Mouse (Mus musculus): Measurements from ENCODE around the gene Hras. TPM values are rescaled to one million over a fixed set of nuclear protein-coding genes. Genes with fewer than 3 reads are reported as not detected.

The Hras gene
- polyA plus RNA-seq, 1 experiment from 2014 or later, result 126 TPM

GRCm38 (mm10) chr7:141215101-141215879, 21.5 kb upstream of the Hras start, which contains the start of gene Rassf7:
Rassf7 (plus strand) TSS chr7:141215860.
- H3K9ac ChIP-seq (replicated peaks; ENCODE audit: low read depth), result peak within 1 kb of the TSS; percentile 72
- peak within 1 kb of the TSS; percentile 58 for H3K4me3 ChIP-seq (ENCODE audit: low read depth, low read length)
- H3K4me1 ChIP-seq (ENCODE audit: insufficient read depth, low read depth, low read length), result peaks cover 8% of the 10 kb centered on the region; the same call in 1 of the 2 replicates
- no peaks in the 10 kb centered on the region for H3K36me3 ChIP-seq (ENCODE audit: insufficient read depth, low read length)
- DNase-seq (ENCODE audit: low spot score), result peak; percentile 97
- H3K27ac ChIP-seq (ENCODE audit: low read length), result peak within 1 kb of the TSS; percentile 95
- TF ChIP-seq EP300 (IDR thresholded peaks at IDR 0.05) (no peak), CTCF (IDR thresholded peaks at IDR 0.05) (no peak)
- H3K4me2 ChIP-seq (replicated peaks; ENCODE audit: low read depth, low read length), result peak within 1 kb of the TSS; percentile 97
- WGBS, result under 1% methylated on average over 40 of the region's 41 CpGs
- H3K27me3 ChIP-seq (replicated peaks; ENCODE audit: insufficient read depth, low read length), result no peaks in the 10 kb centered on the region
- H3K9me3 ChIP-seq (ENCODE audit: low read length), result no peaks in the 10 kb centered on the region
- ATAC-seq, result peak; percentile 90

- WGBS, result 45% methylated on average over 3 of the region's 3 CpGs
- no peak overlapping the region for H3K4me2 ChIP-seq (replicated peaks; ENCODE audit: low read depth, low read length)
- H3K27ac ChIP-seq (ENCODE audit: low read length), result no peak overlapping the region
Measured at GRCm38 (mm10) chr7:141214310-141214709, 20.5 kb upstream of the Hras start.

GRCm38 (mm10) chr7:141213605-141214235, 19.9 kb upstream of the Hras start, which contains the start of gene Lmntd2:
Lmntd2 (minus strand) TSS chr7:141214080.
- Histone ChIP-seq H3K9ac (replicated peaks; ENCODE audit: low read depth) (0 out of 2 replicates have a peak within 1 kb of the TSS, but pooled peaks have one; percentile 32), H3K9me3 (ENCODE audit: low read length) (no peaks in the 10 kb centered on the region), H3K36me3 (ENCODE audit: insufficient read depth, low read length) (no peaks in the 10 kb centered on the region), H3K4me2 (replicated peaks; ENCODE audit: low read depth, low read length) (peak within 1 kb of the TSS; percentile 97), H3K4me3 (ENCODE audit: low read depth, low read length) (peak within 1 kb of the TSS; percentile 58; the same call in 1 of the 2 replicates), H3K4me1 (ENCODE audit: insufficient read depth, low read depth, low read length) (peaks cover 8% of the 10 kb centered on the region; the same call in 1 of the 2 replicates), H3K27me3 (replicated peaks; ENCODE audit: insufficient read depth, low read length) (0 out of 2 replicates have a peak, but pooled peaks cover 3% of the 10 kb centered on the region), H3K27ac (ENCODE audit: low read length) (peak within 1 kb of the TSS; percentile 76)
- TF ChIP-seq EP300 (IDR thresholded peaks at IDR 0.05) (no peak), CTCF (IDR thresholded peaks at IDR 0.05) (no peak)
- no peak for DNase-seq (ENCODE audit: low spot score)
- WGBS, result 86% methylated on average over 11 of the region's 11 CpGs
- no peak for ATAC-seq

More at GRCm38 (mm10) chr7:141214310-141214709, 20.5 kb upstream of the Hras start:
- DNase-seq (ENCODE audit: low spot score) (no peak), ATAC-seq (no peak)
- Histone ChIP-seq H3K36me3 (ENCODE audit: insufficient read depth, low read length) (no peaks in the 10 kb centered on the region), H3K9me3 (ENCODE audit: low read length) (no peaks in the 10 kb centered on the region), H3K4me3 (ENCODE audit: low read depth, low read length) (no peak overlapping the region), H3K9ac (replicated peaks; ENCODE audit: low read depth) (no peak overlapping the region), H3K4me1 (ENCODE audit: insufficient read depth, low read depth, low read length) (peaks cover 8% of the 10 kb centered on the region; the same call in 1 of the 2 replicates), H3K27me3 (replicated peaks; ENCODE audit: insufficient read depth, low read length) (0 out of 2 replicates have a peak, but pooled peaks cover 3% of the 10 kb centered on the region)
- TF ChIP-seq CTCF (IDR thresholded peaks at IDR 0.05) (no peak), EP300 (IDR thresholded peaks at IDR 0.05) (no peak)

- Histone ChIP-seq H3K4me3 (ENCODE audit: low read depth, low read length) (no peak overlapping the region), H3K4me1 (ENCODE audit: insufficient read depth, low read depth, low read length) (peaks cover 8% of the 10 kb centered on the region; the same call in 1 of the 2 replicates), H3K36me3 (ENCODE audit: insufficient read depth, low read length) (no peaks in the 10 kb centered on the region), H3K9ac (replicated peaks; ENCODE audit: low read depth) (no peak overlapping the region), H3K9me3 (ENCODE audit: low read length) (no peaks in the 10 kb centered on the region), H3K27me3 (replicated peaks; ENCODE audit: insufficient read depth, low read length) (0 out of 2 replicates have a peak, but pooled peaks cover 3% of the 10 kb centered on the region), H3K27ac (ENCODE audit: low read length) (no peak overlapping the region), H3K4me2 (replicated peaks; ENCODE audit: low read depth, low read length) (no peak overlapping the region)
- DNase-seq (ENCODE audit: low spot score), result no peak
- no peak for ATAC-seq
- no peak for TF ChIP-seq EP300 (IDR thresholded peaks at IDR 0.05)
- TF ChIP-seq CTCF (IDR thresholded peaks at IDR 0.05), result no peak
- 76% methylated on average over 3 of the region's 3 CpGs for WGBS
Measured at GRCm38 (mm10) chr7:141213133-141213532, 19.3 kb upstream of the Hras start.

GRCm38 (mm10) chr7:141210606-141211131, 16.9 kb upstream of the Hras start:
- TF ChIP-seq CTCF (IDR thresholded peaks at IDR 0.05) (no peak), EP300 (IDR thresholded peaks at IDR 0.05) (no peak)
- no peak overlapping the region for H3K9ac ChIP-seq (replicated peaks; ENCODE audit: low read depth)
- no peaks in the 10 kb centered on the region for H3K9me3 ChIP-seq (ENCODE audit: low read length)
- 0 out of 2 replicates have a peak, but pooled peaks cover 3% of the 10 kb centered on the region for H3K27me3 ChIP-seq (replicated peaks; ENCODE audit: insufficient read depth, low read length)
- no peak for ATAC-seq
- no peak for DNase-seq (ENCODE audit: low spot score)
- no peak overlapping the region for H3K4me2 ChIP-seq (replicated peaks; ENCODE audit: low read depth, low read length)
- no peaks in the 10 kb centered on the region for H3K36me3 ChIP-seq (ENCODE audit: insufficient read depth, low read length)
- H3K4me3 ChIP-seq (ENCODE audit: low read depth, low read length), result no peak overlapping the region
- H3K27ac ChIP-seq (ENCODE audit: low read length), result no peak overlapping the region
- 87% methylated on average over 14 of the region's 14 CpGs for WGBS
- peaks cover 4% of the 10 kb centered on the region; the same call in 1 of the 2 replicates for H3K4me1 ChIP-seq (ENCODE audit: insufficient read depth, low read depth, low read length)

GRCm38 (mm10) chr7:141210137-141210536, 16.3 kb upstream of the Hras start:
- Histone ChIP-seq H3K4me2 (replicated peaks; ENCODE audit: low read depth, low read length) (no peak overlapping the region), H3K4me3 (ENCODE audit: low read depth, low read length) (no peak overlapping the region), H3K27ac (ENCODE audit: low read length) (no peak overlapping the region), H3K4me1 (ENCODE audit: insufficient read depth, low read depth, low read length) (peaks cover 3% of the 10 kb centered on the region; the same call in 1 of the 2 replicates), H3K9me3 (ENCODE audit: low read length) (no peaks in the 10 kb centered on the region), H3K36me3 (ENCODE audit: insufficient read depth, low read length) (no peaks in the 10 kb centered on the region), H3K9ac (replicated peaks; ENCODE audit: low read depth) (no peak overlapping the region), H3K27me3 (replicated peaks; ENCODE audit: insufficient read depth, low read length) (0 out of 2 replicates have a peak, but pooled peaks cover 3% of the 10 kb centered on the region)
- DNase-seq (ENCODE audit: low spot score) (no peak), ATAC-seq (no peak)
- WGBS, result 65% methylated on average over 12 of the region's 12 CpGs
- TF ChIP-seq EP300 (IDR thresholded peaks at IDR 0.05) (no peak), CTCF (IDR thresholded peaks at IDR 0.05) (no peak)

Measured in lung, postnatal 0 days (tissue).